Mouse (Mus musculus) embryonic facial prominence, embryonic 10.5 days (tissue): Measurements from ENCODE around the gene Sf3b1. TPM values are rescaled to one million over a fixed set of nuclear protein-coding genes. Genes with fewer than 3 reads are reported as not detected.
"Not testable (repeated sequence)": the region's sequence is repeated elsewhere in the genome, so short reads cannot be mapped to it uniquely, and the experiment has no call there.

Experiments used
- DNase-seq: peaks from one replicate; pipeline ENCODE4 v3.0.0-alpha.2; 2017; ENCODE audit warnings: low spot score
- H3K27ac ChIP-seq: fragments of 300-500 bp; sonication (generic); replicated peaks from 2 replicates; pipeline ENCODE4 v1.5.1; 2016; ENCODE audit warnings: mild to moderate bottlenecking
- H3K27me3 ChIP-seq: fragments of 300-500 bp; sonication (generic); replicated peaks from 2 replicates; pipeline ENCODE4 v1.6.1; 2016; ENCODE audit warnings: low read depth, mild to moderate bottlenecking; ENCODE audit not compliant: poor library complexity, severe bottlenecking
- H3K36me3 ChIP-seq: fragments of 300-500 bp; sonication (generic); replicated peaks from 2 replicates; pipeline ENCODE4 v1.6.1; 2016; ENCODE audit warnings: mild to moderate bottlenecking, moderate library complexity
- H3K4me1 ChIP-seq: fragments of 300-500 bp; sonication (generic); 2 replicates; pipeline ENCODE4 v1.6.1; 2016
- H3K4me3 ChIP-seq: fragments of 300-500 bp; sonication (generic); 2 replicates; pipeline ENCODE4 v1.5.1; 2016; ENCODE audit warnings: mild to moderate bottlenecking, moderate library complexity
- H3K9me3 ChIP-seq: fragments of 300-500 bp; sonication (generic); 2 replicates; pipeline ENCODE4 v1.6.1; 2016; ENCODE audit warnings: mild to moderate bottlenecking
- WGBS: fragments of 180-500 bp; shearing (Covaris S2); methylation state at CpG from one replicate; pipeline ENCODE4 v1.1.7; 2016; 5-methylcytosine and 5-hydroxymethylcytosine counted together
- polyA plus RNA-seq: library from polyadenylated mRNA; unstranded; fragments of >200 nt; fragmentation: Nextera tagmentation; extraction: Ambion mirVana; gene quantifications from 2 replicates; pipeline ENCODE4 v1.2.1, GENCODE M21; 2016

The Sf3b1 gene
- polyA plus RNA-seq, 1 experiment from 2014 or later: 287 TPM

GRCm38 (mm10) chr1:54966858-54967257 lies 60.4 kb downstream of the Sf3b1 start:
- Histone ChIP-seq H3K27ac (no peak overlapping the region), H3K9me3 (0 out of 2 replicates have a peak, but pooled peaks cover 7% of the 10 kb centered on the region), H3K36me3 (no peaks in the 10 kb centered on the region), H3K27me3 (no peaks in the 10 kb centered on the region), H3K4me3 (no peak overlapping the region), H3K4me1 (peaks cover 46% of the 10 kb centered on the region)
- DNase-seq: no peak
- 90% methylated on average over 3 of the region's 3 CpGs for WGBS

DNA sequence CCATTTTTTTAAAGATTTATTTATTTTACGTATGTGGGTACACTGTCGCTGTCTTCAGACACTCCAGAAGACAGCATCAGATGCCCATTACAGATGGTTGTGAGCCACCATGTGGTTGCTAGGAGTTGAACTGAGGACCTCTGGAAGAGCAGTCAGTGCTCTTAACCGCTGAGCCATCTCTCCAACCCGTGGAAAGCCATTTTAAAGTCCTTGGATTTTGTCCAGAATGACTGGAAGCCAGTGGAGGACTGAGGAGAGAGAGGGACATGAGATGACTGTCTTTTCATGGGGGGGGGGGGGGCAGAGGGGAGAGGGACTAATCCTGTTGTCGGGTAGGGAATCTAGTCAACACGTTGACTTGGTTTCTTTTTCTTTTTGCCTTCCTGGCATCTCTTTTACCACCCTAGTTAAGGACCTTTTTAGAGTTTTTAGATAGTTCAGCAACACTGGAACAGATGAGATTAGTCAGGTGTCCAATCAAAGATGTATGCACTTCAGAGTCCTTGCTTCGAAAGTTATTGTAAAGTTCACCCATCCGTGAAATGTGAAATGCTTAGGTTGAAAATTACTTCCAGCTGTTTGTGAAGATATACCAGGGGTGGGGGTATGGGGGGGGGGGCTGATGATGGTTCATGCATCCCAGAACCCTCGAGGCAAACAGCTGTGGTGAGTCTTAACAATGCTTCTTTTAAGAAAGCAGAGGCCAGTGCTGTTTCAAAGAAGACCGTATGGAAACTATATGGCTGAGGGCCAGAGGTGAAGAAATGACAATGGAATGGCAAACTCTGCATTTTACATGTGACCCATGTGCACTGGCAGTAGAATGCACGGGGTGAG lies 61.9 kb downstream of the Sf3b1 start:
- no peaks in the 10 kb centered on the region for H3K36me3 ChIP-seq
- H3K9me3 ChIP-seq: 0 out of 2 replicates have a peak, but pooled peaks cover 7% of the 10 kb centered on the region
- no peaks in the 10 kb centered on the region for H3K27me3 ChIP-seq
- DNase-seq: peak; percentile 78
- H3K4me1 ChIP-seq: peaks cover 45% of the 10 kb centered on the region
- peak overlapping the region; percentile 80 for H3K27ac ChIP-seq
- WGBS: 39% methylated on average over 11 of the region's 11 CpGs
- H3K4me3 ChIP-seq: no peak overlapping the region

DNA sequence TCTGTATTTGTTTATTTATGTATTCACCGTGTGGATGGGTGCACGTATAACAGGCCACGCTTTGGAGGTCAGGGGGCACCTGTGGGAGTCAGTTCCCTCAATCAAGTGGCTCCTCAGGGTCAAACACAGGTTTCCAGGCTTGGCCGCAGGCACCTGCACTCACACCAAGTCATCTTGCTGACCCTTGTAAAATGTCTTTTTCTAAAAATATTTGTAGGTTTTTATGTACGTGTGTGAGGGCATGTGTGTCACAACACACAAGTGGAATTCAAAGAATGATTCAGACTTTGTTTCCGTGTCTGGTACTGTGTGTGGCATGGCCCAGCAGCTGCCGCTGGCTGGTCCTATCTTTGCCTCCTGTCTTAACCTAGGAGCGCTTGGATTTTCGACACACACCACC lies 65.6 kb downstream of the Sf3b1 start:
- DNase-seq: no peak
- Histone ChIP-seq H3K27me3 (no peaks in the 10 kb centered on the region), H3K9me3 (no peaks in the 10 kb centered on the region), H3K4me1 (peaks cover 38% of the 10 kb centered on the region), H3K4me3 (no peak overlapping the region), H3K36me3 (no peaks in the 10 kb centered on the region), H3K27ac (no peak overlapping the region)
- 67% methylated on average over 9 of the region's 9 CpGs for WGBS

- H3K36me3 ChIP-seq: no peaks in the 10 kb centered on the region
- H3K4me3 ChIP-seq: no peak overlapping the region
These were observed 66.6 kb downstream of the Sf3b1 start for GRCm38 (mm10) chr1:54960613-54961165.

GRCm38 (mm10) chr1:54958525-54958924 lies 68.8 kb downstream of the Sf3b1 start:
- no peak for DNase-seq
- Histone ChIP-seq H3K27ac (no peak overlapping the region), H3K4me1 (peaks cover 19% of the 10 kb centered on the region), H3K36me3 (no peaks in the 10 kb centered on the region), H3K9me3 (no peaks in the 10 kb centered on the region), H3K27me3 (no peaks in the 10 kb centered on the region), H3K4me3 (no peak overlapping the region)
- WGBS: 70% methylated on average over 3 of the region's 3 CpGs

More at GRCm38 (mm10) chr1:54960613-54961165, 66.6 kb downstream of the Sf3b1 start:
- WGBS: 43% methylated on average over 9 of the region's 9 CpGs
- peak; percentile 38 for DNase-seq
- peaks cover 32% of the 10 kb centered on the region for H3K4me1 ChIP-seq
- H3K27ac ChIP-seq: peak overlapping the region; percentile 65; the same call in 1 of the 2 replicates
- H3K9me3 ChIP-seq: no peaks in the 10 kb centered on the region
- no peaks in the 10 kb centered on the region for H3K27me3 ChIP-seq

GRCm38 (mm10) chr1:54956995-54957394 lies 70.3 kb downstream of the Sf3b1 start:
- WGBS: 93% methylated on average over 14 of the region's 14 CpGs

GRCm38 (mm10) chr1:54954856-54955255 lies 72.4 kb downstream of the Sf3b1 start:
- H3K4me3 ChIP-seq: no peak overlapping the region
- H3K36me3 ChIP-seq: no peaks in the 10 kb centered on the region
- no peaks in the 10 kb centered on the region for H3K4me1 ChIP-seq
- no peak for DNase-seq
- no peaks in the 10 kb centered on the region for H3K9me3 ChIP-seq
- H3K27me3 ChIP-seq: no peaks in the 10 kb centered on the region
- WGBS: 85% methylated on average over 4 of the region's 4 CpGs
- no peak overlapping the region for H3K27ac ChIP-seq

More at GRCm38 (mm10) chr1:54956995-54957394, 70.3 kb downstream of the Sf3b1 start:
- not testable (repeated sequence) for H3K27me3 ChIP-seq, H3K36me3 ChIP-seq, DNase-seq, H3K4me3 ChIP-seq, H3K9me3 ChIP-seq, H3K27ac ChIP-seq
- H3K4me1 ChIP-seq: peaks cover 19% of the 10 kb centered on the region

- Histone ChIP-seq H3K4me3 (no peak overlapping the region), H3K4me1 (no peaks in the 10 kb centered on the region), H3K27ac (no peak overlapping the region), H3K27me3 (no peaks in the 10 kb centered on the region), H3K36me3 (no peaks in the 10 kb centered on the region), H3K9me3 (no peaks in the 10 kb centered on the region)
- WGBS: 69% methylated on average over 3 of the region's 3 CpGs
- DNase-seq: no peak
These were observed 82.6 kb downstream of the Sf3b1 start for GRCm38 (mm10) chr1:54944648-54945047.

GRCm38 (mm10) chr1:54935466-54935865 lies 91.8 kb downstream of the Sf3b1 start:
- Histone ChIP-seq H3K4me3 (no peak overlapping the region), H3K27me3 (no peaks in the 10 kb centered on the region), H3K27ac (no peak overlapping the region), H3K4me1 (peaks cover 15% of the 10 kb centered on the region), H3K36me3 (no peaks in the 10 kb centered on the region), H3K9me3 (no peaks in the 10 kb centered on the region)
- 84% methylated on average over 3 of the region's 3 CpGs for WGBS
- DNase-seq: no peak

Other genes starting within 250 kb of the Sf3b1 start
- gene Ankrd44, start 101.1 kb downstream of the Sf3b1 start, polyA plus RNA-seq: 17.4 and 19.2 TPM in 2 replicates
- gene Coq10b, start 25.3 kb upstream of the Sf3b1 start, polyA plus RNA-seq: 21.7 and 22.0 TPM in 2 replicates
- gene Hspe1, start 60.7 kb upstream of the Sf3b1 start, polyA plus RNA-seq: 672 and 707 TPM in 2 replicates
- gene Hspd1, start 60.8 kb upstream of the Sf3b1 start, polyA plus RNA-seq: 604 and 644 TPM in 2 replicates
- gene Mob4, start 103.8 kb upstream of the Sf3b1 start, polyA plus RNA-seq: 129 and 137 TPM in 2 replicates
- 10.6 and 13.6 TPM in 2 replicates for gene Rftn2, start 199.3 kb upstream of the Sf3b1 start, polyA plus RNA-seq
- gene Mars2, start 209.7 kb upstream of the Sf3b1 start, polyA plus RNA-seq: 3.2 and 3.4 TPM in 2 replicates